Mouse (Mus musculus) cerebellum, adult 2 months (tissue): ENCODE results near the gene Anapc11. TPM values are rescaled to one million over a fixed set of nuclear protein-coding genes. Genes with fewer than 3 reads are reported as not detected.

Experiments used
- DNase-seq, 2 experiments: peaks; one replicate each; pipeline ENCODE4 v3.0.0; 2021
- H3K27ac ChIP-seq: fragments of 200-500 bp; 2 replicates; pipeline ENCODE4 v1.5.1; 2012; ENCODE audit warnings: low read length, control low read depth, inconsistent platforms; ENCODE audit not compliant: insufficient read depth
- H3K27me3 ChIP-seq: fragments of 200-500 bp; 2 replicates; pipeline ENCODE4 v1.6.1; 2012; ENCODE audit warnings: inconsistent platforms, mild to moderate bottlenecking, low read length, moderate library complexity; ENCODE audit not compliant: control insufficient read depth, insufficient read depth
- H3K4me1 ChIP-seq: fragments of 200-500 bp; 2 replicates; pipeline ENCODE4 v1.6.1; 2011; ENCODE audit warnings: low read length; ENCODE audit not compliant: control insufficient read depth, insufficient read depth
- H3K4me3 ChIP-seq: fragments of 200-500 bp; replicated peaks from 2 replicates; pipeline ENCODE3; 2011; ENCODE audit warnings: mild to moderate bottlenecking, low read depth, low read length, control low read depth; ENCODE audit not compliant: insufficient read depth
- CTCF ChIP-seq: fragments of 200-500 bp; IDR thresholded peaks from 2 replicates; pipeline ENCODE4 v1.5.1; 2011; ENCODE audit warnings: low read depth, mild to moderate bottlenecking, control low read depth, low read length, moderate library complexity, borderline replicate concordance; ENCODE audit not compliant: insufficient read depth
- POLR2A ChIP-seq: fragments of 200-500 bp; IDR thresholded peaks from 2 replicates; pipeline ENCODE4 v1.6.1; 2011; ENCODE audit warnings: low read length, control low read depth, borderline replicate concordance; ENCODE audit not compliant: insufficient read depth
- WGBS: fragments of 180-500 bp; shearing (Covaris S2); methylation state at CpG from one replicate; pipeline ENCODE4 v1.1.7; 2018; 5-methylcytosine and 5-hydroxymethylcytosine counted together
- polyA plus RNA-seq: library from polyadenylated mRNA; depleted of rRNA; stranded (reverse); fragments of >200 nt; gene quantifications from 2 replicates; pipeline ENCODE4 v1.2.3, GENCODE M21; 2012; rRNA removed

Gene Anapc11
- polyA plus RNA-seq: 168 and 178 TPM in 2 replicates

GRCm38 (mm10) chr11:120598283-120598989 lies at the start of gene Anapc11, which contains the start of gene Alyref:
TSS of gene Anapc11 (plus strand) at chr11:120598421.
TSS of gene Alyref (minus strand) at chr11:120598365.
- TF ChIP-seq CTCF: no peak
- TF ChIP-seq POLR2A: no peak; the same call in 1 of the 2 replicates
- Histone ChIP-seq H3K27me3 (no peaks in the 10 kb centered on the region), H3K27ac (0 out of 2 replicates have a peak within 1 kb of the TSS, but pooled peaks have one; percentile 50), H3K4me3 (peak within 1 kb of the TSS; percentile 81), H3K4me1 (peaks cover 12% of the 10 kb centered on the region)
- WGBS: under 1% methylated on average over 87 of the region's 88 CpGs
- peak; percentile 92 to 95 for DNase-seq

DNA sequence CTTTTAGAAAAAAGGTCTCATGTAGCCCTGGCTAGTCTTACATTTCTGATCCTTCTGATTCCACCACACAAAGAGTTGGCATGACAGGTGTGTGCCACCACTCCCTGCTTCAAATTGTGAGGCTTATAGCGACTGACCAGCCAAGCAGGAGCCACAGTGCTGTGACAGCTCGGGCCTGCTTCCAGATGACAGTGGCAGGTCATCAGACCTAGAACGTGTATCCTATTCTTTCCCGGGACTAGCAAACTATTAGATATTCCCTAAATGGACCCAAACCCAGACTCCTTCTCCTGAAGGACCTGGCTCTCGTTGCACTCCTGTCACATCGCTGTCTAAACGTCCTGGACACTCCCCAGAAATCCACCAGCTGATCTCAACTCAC lies 49.4 kb upstream of the Anapc11 start:
- no peak for TF ChIP-seq CTCF
- TF ChIP-seq POLR2A: no peak

GRCm38 (mm10) chr11:120549168-120549945 lies 48.9 kb upstream of the Anapc11 start, which contains the start of gene Mcrip1:
TSS of gene Mcrip1 (minus strand) at chr11:120549727.
- peak; percentile 93 to 95 for DNase-seq
- peaks cover 12% of the 10 kb centered on the region for H3K4me1 ChIP-seq
- H3K4me3 ChIP-seq: peak within 1 kb of the TSS; percentile 95
- 1% methylated on average over 81 of the region's 87 CpGs for WGBS
- peak within 1 kb of the TSS; percentile 79 for H3K27ac ChIP-seq
- TF ChIP-seq POLR2A (peak; percentile 82), CTCF (no peak)
- H3K27me3 ChIP-seq: no peaks in the 10 kb centered on the region

More for the DNA sequence above, 49.4 kb upstream of the Anapc11 start:
- under 1% methylated on average over 7 of the region's 7 CpGs for WGBS
- peak overlapping the region; percentile 52; the same call in 1 of the 2 replicates for H3K27ac ChIP-seq
- H3K27me3 ChIP-seq: no peaks in the 10 kb centered on the region
- DNase-seq: peak in 1 of 2 experiments; percentile 15
- peaks cover 12% of the 10 kb centered on the region for H3K4me1 ChIP-seq
- H3K4me3 ChIP-seq: peak overlapping the region; percentile 88

GRCm38 (mm10) chr11:120549986-120550809 lies 48.0 kb upstream of the Anapc11 start:
- no peak for DNase-seq
- Histone ChIP-seq H3K27me3 (no peaks in the 10 kb centered on the region), H3K4me1 (peaks cover 12% of the 10 kb centered on the region), H3K27ac (peak overlapping the region; percentile 79), H3K4me3 (peak overlapping the region; percentile 95)
- TF ChIP-seq CTCF: no peak
- no peak for TF ChIP-seq POLR2A
- WGBS: 60% methylated on average over 11 of the region's 11 CpGs

DNA sequence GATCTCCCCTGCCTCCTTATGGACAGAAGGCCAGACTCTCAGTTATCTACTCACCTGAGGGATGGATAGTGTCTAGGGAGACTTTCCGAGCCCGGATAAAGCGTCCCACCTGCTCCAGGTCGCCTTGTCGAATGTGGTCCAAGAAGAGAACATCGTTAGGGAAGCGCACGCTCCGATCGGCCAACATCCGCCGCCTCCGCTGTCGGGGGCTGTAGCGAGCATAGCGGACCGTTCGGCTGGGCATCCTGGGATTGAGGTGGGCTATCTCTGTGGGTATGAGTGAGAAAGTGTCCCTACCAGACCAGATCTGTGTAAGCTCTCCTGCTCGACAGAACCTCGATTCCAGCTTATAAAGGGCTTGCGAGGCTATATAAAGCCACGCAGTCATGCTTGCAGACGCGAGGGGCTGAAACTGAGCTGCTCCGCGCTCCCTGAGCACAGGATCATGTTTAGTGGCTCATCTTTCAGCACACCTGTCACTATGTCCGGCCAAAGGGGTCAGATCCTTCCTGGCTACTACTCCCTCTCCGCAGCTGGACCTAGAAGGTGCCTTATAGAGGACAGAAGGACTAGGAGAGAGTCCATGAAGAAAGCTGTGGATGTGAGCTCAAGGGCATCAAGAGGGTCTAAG lies 47.3 kb upstream of the Anapc11 start, which contains the start of gene Ppp1r27:
Gene Ppp1r27, minus strand, starts transcription at position 323 of the 631 bp plus-strand sequence.
- no peak for DNase-seq
- H3K4me3 ChIP-seq: peak within 1 kb of the TSS; percentile 95
- peak within 1 kb of the TSS; percentile 79 for H3K27ac ChIP-seq
- no peaks in the 10 kb centered on the region for H3K27me3 ChIP-seq
- TF ChIP-seq POLR2A: no peak
- no peak for TF ChIP-seq CTCF
- peaks cover 12% of the 10 kb centered on the region for H3K4me1 ChIP-seq
- 93% methylated on average over 28 of the region's 28 CpGs for WGBS

GRCm38 (mm10) chr11:120552736-120553135 lies 45.5 kb upstream of the Anapc11 start:
- DNase-seq: no peak
- peaks cover 12% of the 10 kb centered on the region for H3K4me1 ChIP-seq
- TF ChIP-seq CTCF: no peak
- no peak for TF ChIP-seq POLR2A
- WGBS: 14% methylated on average over 5 of the region's 5 CpGs
- no peaks in the 10 kb centered on the region for H3K27me3 ChIP-seq
- H3K4me3 ChIP-seq: no peak overlapping the region
- no peak overlapping the region for H3K27ac ChIP-seq
